8 mouse cellular contexts compared by ENCODE assay signal in the genomic region with DNA sequence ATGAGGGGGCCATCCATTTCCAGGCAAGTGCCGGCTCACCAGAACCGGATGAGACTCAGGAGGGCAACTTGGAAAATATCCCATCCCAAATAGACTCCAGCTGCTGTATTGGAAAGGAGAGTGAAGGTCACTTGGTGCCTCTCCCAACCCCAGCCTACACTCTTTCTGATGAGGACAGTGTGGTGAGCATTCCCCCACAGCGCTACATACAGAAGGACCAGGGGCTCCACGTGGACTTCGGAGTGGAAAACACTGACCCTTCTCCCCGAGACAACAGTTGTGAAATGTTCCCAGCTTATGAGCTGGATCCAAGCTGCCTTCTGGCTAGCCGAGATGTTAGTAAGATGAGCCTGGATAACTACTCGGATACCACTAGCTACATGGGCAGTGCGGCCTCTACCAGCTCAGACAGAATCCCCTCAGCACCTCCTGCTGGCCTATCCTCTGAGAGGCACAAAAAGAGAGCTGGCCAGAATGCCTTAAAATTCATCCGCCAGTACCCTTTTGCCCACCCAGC. TPM values are rescaled to one million over a fixed set of nuclear protein-coding genes. Genes with fewer than 3 reads are reported as not detected.
DNase-seq lines count a peak whose midpoint lies in the region; ATAC-seq and TF ChIP-seq lines count a peak whose summit lies in the region.
"Had no signal": no experiment of that assay in that cellular context is flagged by ENCODE, and none has a peak within 500 bp of the region (broad histone marks: within the 10 kb centered on the region; RNA-seq: fewer than 3 reads in every experiment).

No protein-coding gene starts in this region.

- ATAC-seq in lung, postnatal 0 days, result no peak
- ATAC-seq in forebrain, embryonic 16.5 days, result no peak
- no peak for ATAC-seq in liver, embryonic 12.5 days
- no peak for ATAC-seq in stomach, postnatal 0 days (ENCODE audit: low FRiP score, low TSS enrichment)

- peak; percentile 38 for DNase-seq in lung, postnatal 0 days (ENCODE audit: low spot score)
- no peak for DNase-seq in lung, postnatal 25 days (ENCODE audit: low spot score)
- no peak for DNase-seq in stomach, postnatal 0 days (ENCODE audit: low spot score)
- no peak for DNase-seq in thymus, adult 2 months
- DNase-seq in layer of hippocampus, adult 9-11 months, result no peak
- DNase-seq: kidney, postnatal 14 days had no signal

- 0 out of 2 replicates have a peak overlapping the region, but pooled peaks have one; percentile 8 for H3K9ac ChIP-seq in lung, postnatal 0 days (replicated peaks; ENCODE audit: low read depth)
- H3K9ac ChIP-seq in forebrain, embryonic 16.5 days (replicated peaks; ENCODE audit: low read depth, low read length), result peak overlapping the region; percentile 35; the same call in 1 of the 2 replicates
- H3K9ac ChIP-seq in liver, embryonic 12.5 days, result peak overlapping the region; percentile 40; the same call in 1 of the 2 replicates
- peak overlapping the region; percentile 41 for H3K9ac ChIP-seq in stomach, postnatal 0 days (ENCODE audit: low read length)

- peaks cover 10% of the 10 kb centered on the region for H3K36me3 ChIP-seq in lung, postnatal 0 days (ENCODE audit: insufficient read depth, low read length)
- peaks cover 13% of the 10 kb centered on the region for H3K36me3 ChIP-seq in forebrain, embryonic 16.5 days (ENCODE audit: control insufficient read depth, insufficient read depth)
- peaks cover 53% of the 10 kb centered on the region for H3K36me3 ChIP-seq in liver, embryonic 12.5 days
- peaks cover 12% of the 10 kb centered on the region for H3K36me3 ChIP-seq in stomach, postnatal 0 days (ENCODE audit: control insufficient read depth, insufficient read depth, low read length)
- peaks cover 12% of the 10 kb centered on the region for H3K36me3 ChIP-seq in thymus, adult 2 months (ENCODE audit: control insufficient read depth, insufficient read depth, low read length)

- TF ChIP-seq POLR2A in thymus, adult 2 months (IDR thresholded peaks at IDR 0.05; ENCODE audit: control insufficient read depth, extremely low read depth, insufficient read depth, low read length, poor library complexity), result no peak

- no peak overlapping the region for H3K27ac ChIP-seq in lung, postnatal 0 days (ENCODE audit: low read length)
- H3K27ac ChIP-seq in forebrain, embryonic 16.5 days (ENCODE audit: low read length), result no peak overlapping the region
- H3K27ac ChIP-seq in liver, embryonic 12.5 days, result no peak overlapping the region
- H3K27ac ChIP-seq in stomach, postnatal 0 days (replicated peaks), result no peak overlapping the region
- no peak overlapping the region for H3K27ac ChIP-seq in thymus, adult 2 months (ENCODE audit: control insufficient read depth, insufficient read depth, low read length)

- TF ChIP-seq CTCF in lung, postnatal 0 days (IDR thresholded peaks at IDR 0.05), result no peak
- TF ChIP-seq CTCF in stomach, postnatal 0 days (IDR thresholded peaks at IDR 0.05; ENCODE audit: low read depth), result no peak
- TF ChIP-seq CTCF in thymus, adult 2 months (IDR thresholded peaks at IDR 0.05; ENCODE audit: borderline replicate concordance, control insufficient read depth, extremely low read depth, insufficient read depth, low read length, poor library complexity), result no peak

- H3K9me3 ChIP-seq in lung, postnatal 0 days (ENCODE audit: low read length), result no peaks in the 10 kb centered on the region
- no peaks in the 10 kb centered on the region for H3K9me3 ChIP-seq in forebrain, embryonic 16.5 days (ENCODE audit: control insufficient read depth, low read length)
- H3K9me3 ChIP-seq in liver, embryonic 12.5 days (replicated peaks), result no peaks in the 10 kb centered on the region
- H3K9me3 ChIP-seq in stomach, postnatal 0 days (ENCODE audit: control insufficient read depth, low read length), result no peaks in the 10 kb centered on the region

- H3K4me2 ChIP-seq in lung, postnatal 0 days (replicated peaks; ENCODE audit: low read depth, low read length), result peak overlapping the region; percentile 48
- H3K4me2 ChIP-seq in forebrain, embryonic 16.5 days (ENCODE audit: low read length), result peak overlapping the region; percentile 34
- H3K4me2 ChIP-seq in liver, embryonic 12.5 days, result peak overlapping the region; percentile 91
- H3K4me2 ChIP-seq in stomach, postnatal 0 days (replicated peaks; ENCODE audit: low read depth), result peak overlapping the region; percentile 52

- H3K27me3 ChIP-seq in lung, postnatal 0 days (replicated peaks; ENCODE audit: insufficient read depth, low read length), result no peaks in the 10 kb centered on the region
- no peaks in the 10 kb centered on the region for H3K27me3 ChIP-seq in forebrain, embryonic 16.5 days (replicated peaks; ENCODE audit: control insufficient read depth, insufficient read depth, low read length)
- no peaks in the 10 kb centered on the region for H3K27me3 ChIP-seq in liver, embryonic 12.5 days (replicated peaks)
- no peaks in the 10 kb centered on the region for H3K27me3 ChIP-seq in stomach, postnatal 0 days (ENCODE audit: control insufficient read depth, insufficient read depth, low read length)
- no peaks in the 10 kb centered on the region for H3K27me3 ChIP-seq in thymus, adult 2 months (ENCODE audit: control insufficient read depth, insufficient read depth, low read length)

- H3K4me3 ChIP-seq in lung, postnatal 0 days (ENCODE audit: low read depth, low read length), result peak overlapping the region; percentile 15
- peak overlapping the region; percentile 7; the same call in 1 of the 2 replicates for H3K4me3 ChIP-seq in forebrain, embryonic 16.5 days (replicated peaks; ENCODE audit: low read length)
- peak overlapping the region; percentile 21 for H3K4me3 ChIP-seq in liver, embryonic 12.5 days
- peak overlapping the region; percentile 19 for H3K4me3 ChIP-seq in stomach, postnatal 0 days (ENCODE audit: low read depth, low read length)
- no peak overlapping the region for H3K4me3 ChIP-seq in thymus, adult 2 months (ENCODE audit: control insufficient read depth, insufficient read depth, low read length)

- 77% methylated on average over 10 of the region's 10 CpGs for WGBS in lung, postnatal 0 days
- 88% methylated on average over 10 of the region's 10 CpGs for WGBS in forebrain, embryonic 16.5 days
- WGBS in liver, embryonic 12.5 days (ENCODE audit: insufficient replicate concordance), result 85% methylated on average over 10 of the region's 10 CpGs
- WGBS in stomach, postnatal 0 days, result 80% methylated on average over 10 of the region's 10 CpGs
- WGBS in thymus, adult 2 months, result 96% methylated on average over 10 of the region's 10 CpGs

- H3K4me1 ChIP-seq in lung, postnatal 0 days (ENCODE audit: insufficient read depth, low read depth, low read length), result peaks cover 59% of the 10 kb centered on the region
- peaks cover 64% of the 10 kb centered on the region for H3K4me1 ChIP-seq in forebrain, embryonic 16.5 days (replicated peaks; ENCODE audit: control insufficient read depth, insufficient read depth, low read length)
- peaks cover 80% of the 10 kb centered on the region for H3K4me1 ChIP-seq in liver, embryonic 12.5 days
- H3K4me1 ChIP-seq in stomach, postnatal 0 days (replicated peaks; ENCODE audit: control insufficient read depth, insufficient read depth), result peaks cover 18% of the 10 kb centered on the region
- H3K4me1 ChIP-seq in thymus, adult 2 months (replicated peaks; ENCODE audit: control insufficient read depth, insufficient read depth, low read length), result peaks cover 41% of the 10 kb centered on the region

- no peak for TF ChIP-seq EP300 in lung, postnatal 0 days (IDR thresholded peaks at IDR 0.05)
- TF ChIP-seq EP300 in stomach, postnatal 0 days (optimal IDR thresholded peaks at IDR 0.05), result no peak

RNA-seq across cellular contexts. Expression of a gene that starts 2.4 kb away (rescaled TPM):
- 2.5 and 3.0 TPM in 2 replicates for polyA plus RNA-seq in lung, postnatal 0 days (2015; fragmentation: Nextera tagmentation; extraction: Ambion mirVana)
- polyA plus RNA-seq in forebrain, embryonic 16.5 days (2015; fragmentation: Nextera tagmentation; extraction: Ambion mirVana), result 7.0 and 7.8 TPM in 2 replicates
- polyA plus RNA-seq in liver, embryonic 12.5 days (2016; fragmentation: Nextera tagmentation; extraction: Ambion mirVana), result 4.2 and 4.3 TPM in 2 replicates
- 1.7 and 1.9 TPM in 2 replicates for polyA plus RNA-seq in stomach, postnatal 0 days (2015; fragmentation: Nextera tagmentation; extraction: Ambion mirVana)
- polyA plus RNA-seq in thymus, adult 2 months (2012; rRNA removed), result 25.5 and 26.4 TPM in 2 replicates

RNA-seq across cellular contexts. Expression of a gene that starts 2.6 kb away (rescaled TPM):
- 6.1 and 6.7 TPM in 2 replicates for polyA plus RNA-seq in lung, postnatal 0 days (2015; fragmentation: Nextera tagmentation; extraction: Ambion mirVana)
- polyA plus RNA-seq in forebrain, embryonic 16.5 days (2015; fragmentation: Nextera tagmentation; extraction: Ambion mirVana), result 11.5 and 12.2 TPM in 2 replicates
- 10.3 and 10.9 TPM in 2 replicates for polyA plus RNA-seq in liver, embryonic 12.5 days (2016; fragmentation: Nextera tagmentation; extraction: Ambion mirVana)
- 4.3 and 4.7 TPM in 2 replicates for polyA plus RNA-seq in stomach, postnatal 0 days (2015; fragmentation: Nextera tagmentation; extraction: Ambion mirVana)
- polyA plus RNA-seq in thymus, adult 2 months (2012; rRNA removed), result 17.9 and 19.4 TPM in 2 replicates

RNA-seq across cellular contexts. Expression of a gene that starts 31.8 kb away (rescaled TPM):
- 14.4 and 18.4 TPM in 2 replicates for polyA plus RNA-seq in lung, postnatal 0 days (2015; fragmentation: Nextera tagmentation; extraction: Ambion mirVana)
- polyA plus RNA-seq in forebrain, embryonic 16.5 days (2015; fragmentation: Nextera tagmentation; extraction: Ambion mirVana), result 14.9 and 17.7 TPM in 2 replicates
- polyA plus RNA-seq in liver, embryonic 12.5 days (2016; fragmentation: Nextera tagmentation; extraction: Ambion mirVana), result 60.5 and 70.9 TPM in 2 replicates
- polyA plus RNA-seq in stomach, postnatal 0 days (2015; fragmentation: Nextera tagmentation; extraction: Ambion mirVana), result 29.1 and 30.9 TPM in 2 replicates
- 27.4 and 29.9 TPM in 2 replicates for polyA plus RNA-seq in thymus, adult 2 months (2012; rRNA removed)

RNA-seq across cellular contexts. Expression of a gene that starts 50.7 kb away (rescaled TPM):
- polyA plus RNA-seq in lung, postnatal 0 days (2015; fragmentation: Nextera tagmentation; extraction: Ambion mirVana), result 24.2 and 28.7 TPM in 2 replicates
- 29.5 and 34.5 TPM in 2 replicates for polyA plus RNA-seq in forebrain, embryonic 16.5 days (2015; fragmentation: Nextera tagmentation; extraction: Ambion mirVana)
- polyA plus RNA-seq in liver, embryonic 12.5 days (2016; fragmentation: Nextera tagmentation; extraction: Ambion mirVana), result 27.3 and 30.4 TPM in 2 replicates
- 28.0 and 28.1 TPM in 2 replicates for polyA plus RNA-seq in stomach, postnatal 0 days (2015; fragmentation: Nextera tagmentation; extraction: Ambion mirVana)
- polyA plus RNA-seq in thymus, adult 2 months (2012; rRNA removed), result 16.1 and 17.3 TPM in 2 replicates

RNA-seq across cellular contexts. Expression of a gene that starts 51.5 kb away (rescaled TPM):
- 14.5 and 15.2 TPM in 2 replicates for polyA plus RNA-seq in lung, postnatal 0 days (2015; fragmentation: Nextera tagmentation; extraction: Ambion mirVana)
- polyA plus RNA-seq in forebrain, embryonic 16.5 days (2015; fragmentation: Nextera tagmentation; extraction: Ambion mirVana), result 25.5 and 25.7 TPM in 2 replicates
- 4.4 and 4.5 TPM in 2 replicates for polyA plus RNA-seq in liver, embryonic 12.5 days (2016; fragmentation: Nextera tagmentation; extraction: Ambion mirVana)
- 8.5 and 9.8 TPM in 2 replicates for polyA plus RNA-seq in stomach, postnatal 0 days (2015; fragmentation: Nextera tagmentation; extraction: Ambion mirVana)
- polyA plus RNA-seq in thymus, adult 2 months (2012; rRNA removed), result 26.1 and 26.6 TPM in 2 replicates

Comparison
In these comparisons a context has a peak if more than half of its experiments do, and no peak if none do; other contexts are left out.
1. H3K4me2 ChIP-seq: peak in every context shown above with its lines; median percentile 91 in liver, embryonic 12.5 days; 52 in stomach, postnatal 0 days; 48 in lung, postnatal 0 days; 34 in forebrain, embryonic 16.5 days.